Mouse (Mus musculus) thymus, adult 2 months (tissue): Measurements from ENCODE around the gene Jmjd4.

ENCODE experiments used
- CTCF ChIP-seq: fragments of 200-500 bp; IDR thresholded peaks from 2 replicates; pipeline ENCODE4 v1.5.1; 2012; ENCODE audit warnings: mild to moderate bottlenecking, control low read depth, low read length, moderate library complexity, borderline replicate concordance; ENCODE audit not compliant: control insufficient read depth, poor library complexity, insufficient read depth; ENCODE audit errors: extremely low read depth
- POLR2A ChIP-seq: fragments of 200-500 bp; IDR thresholded peaks from 2 replicates; pipeline ENCODE4 v1.6.1; 2012; ENCODE audit warnings: mild to moderate bottlenecking, low read length, control low read depth, moderate library complexity; ENCODE audit not compliant: control insufficient read depth, poor library complexity, insufficient read depth; ENCODE audit errors: extremely low read depth

- TF ChIP-seq CTCF, result no peak
- no peak for TF ChIP-seq POLR2A
Observed at GRCm38 (mm10) chr11:59428057-59428660, 21.7 kb upstream of the Jmjd4 start.
